Mouse (Mus musculus) CD4-positive, CD25-positive, alpha-beta regulatory T cell, adult 9 weeks (primary cell): ENCODE data around the gene Cerk. TPM values are rescaled to one million over a fixed set of nuclear protein-coding genes. Genes with fewer than 3 reads are reported as not detected.

Experiments
- polyA plus RNA-seq: library from polyadenylated mRNA; unstranded; fragments of 100-300 nt; shearing (Covaris generic); gene quantifications from one replicate; pipeline ENCODE4 v1.2.1, GENCODE M21; 2017

Gene Cerk
- 3.5 TPM for polyA plus RNA-seq

GRCm38 (mm10) chr15:86185689-86186569, at the start of gene Cerk:
Gene Cerk (minus strand): TSS chr15:86186141.

GRCm38 (mm10) chr15:86213753-86214548, 28.0 kb upstream of the Cerk start, which contains the start of gene Tbc1d22a:
Gene Tbc1d22a (plus strand): TSS chr15:86214459.

Other genes starting within 250 kb of the Cerk start
- gene Celsr1, start 152.4 kb downstream of the Cerk start, polyA plus RNA-seq = 1.6 TPM
- gene Gramd4, start 128.4 kb downstream of the Cerk start, polyA plus RNA-seq = 25.6 TPM
- 23.9 TPM for gene Tbc1d22a, start 28.3 kb upstream of the Cerk start, polyA plus RNA-seq